8 mouse cellular contexts compared by ENCODE assay signal in genomic region chr6:125008586-125009128, GRCm38 (mm10). TPM values are rescaled to one million over a fixed set of nuclear protein-coding genes. Genes with fewer than 3 reads are reported as not detected.
DNase-seq lines count a peak whose midpoint lies in the region; ATAC-seq lines count a peak whose summit lies in the region.

No protein-coding gene starts in this region.

- H3K36me3 ChIP-seq in hindbrain, embryonic 16.5 days (ENCODE audit: control insufficient read depth, insufficient read depth, low read length) = no peaks in the 10 kb centered on the region
- peaks cover 25% of the 10 kb centered on the region for H3K36me3 ChIP-seq in macrophage (ENCODE audit: inconsistent target)

- peak overlapping the region; percentile 96 for H3K9ac ChIP-seq in hindbrain, embryonic 16.5 days (ENCODE audit: low read depth, low read length)

- peak; percentile 97 for DNase-seq in WW6 (ENCODE audit: low read depth, low spot score)
- peak; percentile 91 to 94 for DNase-seq in cerebellum, postnatal 4 days (ENCODE audit: low spot score in 2 of 2)
- DNase-seq in gastrocnemius, adult 18-20 months (ENCODE audit: low spot score) = peak; percentile 99
- peak; percentile 96 to 98 for DNase-seq in left cerebral cortex, adult 18-20 months (ENCODE audit: low spot score in 2 of 2)
- peak; percentile 99 for DNase-seq in right cerebral cortex, adult 18-20 months
- peak; percentile 89 for DNase-seq in urinary bladder, postnatal 10 days (ENCODE audit: low spot score)

- peak; percentile 97 for ATAC-seq in hindbrain, embryonic 16.5 days

- no peaks in the 10 kb centered on the region for H3K27me3 ChIP-seq in hindbrain, embryonic 16.5 days (replicated peaks; ENCODE audit: control insufficient read depth, insufficient read depth, low read length)

- peak overlapping the region; percentile 87 for H3K4me3 ChIP-seq in hindbrain, embryonic 16.5 days (ENCODE audit: low read length)
- H3K4me3 ChIP-seq in macrophage (ENCODE audit: inconsistent target) = peak overlapping the region; percentile 70

- H3K9me3 ChIP-seq in hindbrain, embryonic 16.5 days (ENCODE audit: control insufficient read depth, low read length) = no peaks in the 10 kb centered on the region

- peak overlapping the region; percentile 100 for H3K27ac ChIP-seq in hindbrain, embryonic 16.5 days (ENCODE audit: low read depth, low read length)
- H3K27ac ChIP-seq in macrophage = peak overlapping the region; percentile 79

- H3K4me2 ChIP-seq in hindbrain, embryonic 16.5 days (ENCODE audit: low read length) = peak overlapping the region; percentile 79

- H3K79me2 ChIP-seq in macrophage (ENCODE audit: inconsistent target) = peaks cover 36% of the 10 kb centered on the region

- WGBS in hindbrain, embryonic 16.5 days = under 1% methylated on average over 34 of the region's 34 CpGs
- under 1% methylated on average over 29 of the region's 34 CpGs for WGBS in macrophage (ENCODE audit: missing documents)

- H3K4me1 ChIP-seq in hindbrain, embryonic 16.5 days (ENCODE audit: control insufficient read depth, insufficient read depth, low read depth, low read length) = peaks cover 17% of the 10 kb centered on the region

RNA-seq across cellular contexts. Expression of gene Zfp384, which starts 0.3 kb away (rescaled TPM):
- total RNA-seq in gastrocnemius, adult 18-20 months (2021) = 10 to 100 TPM; 22.4 to 24.0 TPM
- 11.6 and 15.2 TPM in 2 replicates for polyA plus RNA-seq in hindbrain, embryonic 16.5 days (2015; fragmentation: Nextera tagmentation; extraction: Ambion mirVana)
- total RNA-seq in left cerebral cortex, adult 18-20 months (2021) = 10 to 100 TPM; 45.9 to 47.6 TPM
- 100 to 1,000 TPM; 105 to 210 (median 160) TPM for total RNA-seq in macrophage (2018; cell fraction: chromatin; rRNA removed)
- total RNA-seq in macrophage (2018; cell fraction: cytosol; rRNA removed) = 10 to 100 TPM; 25.5 to 46.2 (median 36.9) TPM
- total RNA-seq in macrophage (2018; cell fraction: nucleus; rRNA removed) = 100 to 1,000 TPM in 24 of 26 experiments, 10 to 100 TPM in 2; 83.3 to 158 (median 128) TPM
- 35.4 to 57.8 TPM (median 41.9 TPM) in 3 replicates for polyA plus RNA-seq in macrophage (2018)

RNA-seq across cellular contexts. Expression of gene Pianp, which starts 12.2 kb away (rescaled TPM):
- under 1 TPM; 0.75 to 0.93 TPM for total RNA-seq in gastrocnemius, adult 18-20 months (2021)
- polyA plus RNA-seq in hindbrain, embryonic 16.5 days (2015; fragmentation: Nextera tagmentation; extraction: Ambion mirVana) = 67.4 and 77.9 TPM in 2 replicates
- total RNA-seq in left cerebral cortex, adult 18-20 months (2021) = 100 to 1,000 TPM; 194 to 195 TPM
- total RNA-seq in macrophage (2018; cell fraction: chromatin; rRNA removed) = 10 to 100 TPM in 1 of 26 experiments, 1 to 10 TPM in 21, under 1 TPM in 2, not detected in 2; 0.51 to 10.7 (median 2.5) TPM
- total RNA-seq in macrophage (2018; cell fraction: cytosol; rRNA removed) = 10 to 100 TPM in 13 of 26 experiments, 1 to 10 TPM in 13; 4.8 to 26.1 (median 11.3) TPM
- 10 to 100 TPM in 5 of 26 experiments, 1 to 10 TPM in 21; 3.2 to 16.6 (median 6.5) TPM for total RNA-seq in macrophage (2018; cell fraction: nucleus; rRNA removed)
- polyA plus RNA-seq in macrophage (2018) = 10.8 to 32.4 TPM (median 17.5 TPM) in 3 replicates

RNA-seq across cellular contexts. Expression of gene Ing4, which starts 30.9 kb away (rescaled TPM):
- 10 to 100 TPM; 22.0 to 23.2 TPM for total RNA-seq in gastrocnemius, adult 18-20 months (2021)
- 133 and 137 TPM in 2 replicates for polyA plus RNA-seq in hindbrain, embryonic 16.5 days (2015; fragmentation: Nextera tagmentation; extraction: Ambion mirVana)
- total RNA-seq in left cerebral cortex, adult 18-20 months (2021) = 10 to 100 TPM; 50.7 to 51.1 TPM
- total RNA-seq in macrophage (2018; cell fraction: chromatin; rRNA removed) = 100 to 1,000 TPM in 16 of 26 experiments, 10 to 100 TPM in 10; 32.0 to 260 (median 112) TPM
- 10 to 100 TPM; 23.5 to 74.3 (median 45.3) TPM for total RNA-seq in macrophage (2018; cell fraction: cytosol; rRNA removed)
- total RNA-seq in macrophage (2018; cell fraction: nucleus; rRNA removed) = 100 to 1,000 TPM in 5 of 26 experiments, 10 to 100 TPM in 21; 26.5 to 172 (median 60.7) TPM
- 40.7 to 67.3 TPM (median 57.5 TPM) in 3 replicates for polyA plus RNA-seq in macrophage (2018)

RNA-seq across cellular contexts. Expression of gene Acrbp, which starts 40.8 kb away (rescaled TPM):
- total RNA-seq in gastrocnemius, adult 18-20 months (2021) = 1 to 10 TPM; 2.0 to 2.4 TPM
- 18.2 and 20.9 TPM in 2 replicates for polyA plus RNA-seq in hindbrain, embryonic 16.5 days (2015; fragmentation: Nextera tagmentation; extraction: Ambion mirVana)
- 10 to 100 TPM; 11.2 to 14.5 TPM for total RNA-seq in left cerebral cortex, adult 18-20 months (2021)
- total RNA-seq in macrophage (2018; cell fraction: chromatin; rRNA removed) = 100 to 1,000 TPM in 2 of 26 experiments, 10 to 100 TPM in 21, 1 to 10 TPM in 3; 8.8 to 120 (median 49.0) TPM
- total RNA-seq in macrophage (2018; cell fraction: cytosol; rRNA removed) = 1 to 10 TPM in 14 of 26 experiments, under 1 TPM in 12; 0.10 to 6.3 (median 1.2) TPM
- 10 to 100 TPM in 21 of 26 experiments, 1 to 10 TPM in 5; 7.4 to 83.3 (median 27.0) TPM for total RNA-seq in macrophage (2018; cell fraction: nucleus; rRNA removed)
- polyA plus RNA-seq in macrophage (2018) = 1.4 to 5.9 TPM (median 3.2 TPM) in 3 replicates

RNA-seq across cellular contexts. Expression of gene Cops7a, which starts 43.3 kb away (rescaled TPM):
- 100 to 1,000 TPM; 109 to 121 TPM for total RNA-seq in gastrocnemius, adult 18-20 months (2021)
- polyA plus RNA-seq in hindbrain, embryonic 16.5 days (2015; fragmentation: Nextera tagmentation; extraction: Ambion mirVana) = 107 TPM in 2 replicates
- total RNA-seq in left cerebral cortex, adult 18-20 months (2021) = 100 to 1,000 TPM; 168 TPM
- total RNA-seq in macrophage (2018; cell fraction: chromatin; rRNA removed) = 100 to 1,000 TPM in 1 of 26 experiments, 10 to 100 TPM in 25; 24.7 to 101 (median 50.8) TPM
- 10 to 100 TPM; 33.2 to 68.8 (median 54.0) TPM for total RNA-seq in macrophage (2018; cell fraction: cytosol; rRNA removed)
- 100 to 1,000 TPM in 2 of 26 experiments, 10 to 100 TPM in 24; 30.0 to 119 (median 56.0) TPM for total RNA-seq in macrophage (2018; cell fraction: nucleus; rRNA removed)
- polyA plus RNA-seq in macrophage (2018) = 42.8 to 68.7 TPM (median 51.4 TPM) in 3 replicates

Comparison
In these comparisons a context has a peak if more than half of its experiments do, and no peak if none do; other contexts are left out.
1. Peak in every context shown above with its lines: DNase-seq, ATAC-seq, H3K4me3 ChIP-seq and H3K27ac ChIP-seq.
2. RNA of gene Pianp, which starts 12.2 kb away (total RNA-seq): 194 to 195 TPM in left cerebral cortex, adult 18-20 months; 0.75 to 0.93 TPM in gastrocnemius, adult 18-20 months; every median in the first group is over 100 times any median in the second.